Mouse (Mus musculus) hindbrain, embryonic 16.5 days (tissue): ENCODE measurements around the gene Mterf2. TPM values are rescaled to one million over a fixed set of nuclear protein-coding genes. Genes with fewer than 3 reads are reported as not detected.

ENCODE experiments used
- ATAC-seq: fragments of 200-750 bp; cut with Nextera tagmentation; 2 replicates; pipeline ENCODE4 v1.8.0; 2017; ENCODE audit warnings: moderate TSS enrichment, moderate library complexity
- H3K27ac ChIP-seq: fragments of 300-500 bp; sonication (generic); 2 replicates; pipeline ENCODE4 v1.5.1; 2014; ENCODE audit warnings: low read depth, mild to moderate bottlenecking, control low read depth, low read length, moderate library complexity
- H3K27me3 ChIP-seq: fragments of 300-500 bp; sonication (generic); replicated peaks from 2 replicates; pipeline ENCODE4 v1.6.1; 2014; ENCODE audit warnings: low read length; ENCODE audit not compliant: control insufficient read depth, insufficient read depth
- H3K36me3 ChIP-seq: fragments of 300-500 bp; sonication (generic); 2 replicates; pipeline ENCODE4 v1.6.1; 2014; ENCODE audit warnings: mild to moderate bottlenecking, low read length, moderate library complexity, mixed read lengths; ENCODE audit not compliant: control insufficient read depth, insufficient read depth
- H3K4me1 ChIP-seq: fragments of 300-500 bp; sonication (generic); 2 replicates; pipeline ENCODE4 v1.6.1; 2014; ENCODE audit warnings: low read depth, low read length; ENCODE audit not compliant: control insufficient read depth, insufficient read depth
- H3K4me2 ChIP-seq: fragments of 300-500 bp; sonication (generic); 2 replicates; pipeline ENCODE4 v1.6.1; 2014; ENCODE audit warnings: mild to moderate bottlenecking, low read length, control low read depth, moderate library complexity
- H3K4me3 ChIP-seq: fragments of 300-500 bp; sonication (generic); 2 replicates; pipeline ENCODE4 v1.5.1; 2014; ENCODE audit warnings: mild to moderate bottlenecking, low read length, control low read depth, moderate library complexity
- H3K9ac ChIP-seq: fragments of 300-500 bp; sonication (generic); 2 replicates; pipeline ENCODE4 v1.6.1; 2014; ENCODE audit warnings: low read depth, mild to moderate bottlenecking, control low read depth, low read length, moderate library complexity
- H3K9me3 ChIP-seq: fragments of 300-500 bp; sonication (generic); 2 replicates; pipeline ENCODE4 v1.6.1; 2014; ENCODE audit warnings: mild to moderate bottlenecking, low read length, moderate library complexity; ENCODE audit not compliant: control insufficient read depth
- WGBS: fragments of 180-500 bp; shearing (Covaris S2); extraction: QIAGEN DNeasy Blood & Tissue Kit; methylation state at CpG from one replicate; pipeline ENCODE4 v1.1.7; 2014; 5-methylcytosine and 5-hydroxymethylcytosine counted together
- polyA plus RNA-seq: library from polyadenylated mRNA; unstranded; fragments of >200 nt; fragmentation: Nextera tagmentation; extraction: Ambion mirVana; gene quantifications from 2 replicates; pipeline ENCODE4 v1.2.1, GENCODE M21; 2015

Mterf2 gene
- 25.9 and 27.6 TPM in 2 replicates for polyA plus RNA-seq

DNA sequence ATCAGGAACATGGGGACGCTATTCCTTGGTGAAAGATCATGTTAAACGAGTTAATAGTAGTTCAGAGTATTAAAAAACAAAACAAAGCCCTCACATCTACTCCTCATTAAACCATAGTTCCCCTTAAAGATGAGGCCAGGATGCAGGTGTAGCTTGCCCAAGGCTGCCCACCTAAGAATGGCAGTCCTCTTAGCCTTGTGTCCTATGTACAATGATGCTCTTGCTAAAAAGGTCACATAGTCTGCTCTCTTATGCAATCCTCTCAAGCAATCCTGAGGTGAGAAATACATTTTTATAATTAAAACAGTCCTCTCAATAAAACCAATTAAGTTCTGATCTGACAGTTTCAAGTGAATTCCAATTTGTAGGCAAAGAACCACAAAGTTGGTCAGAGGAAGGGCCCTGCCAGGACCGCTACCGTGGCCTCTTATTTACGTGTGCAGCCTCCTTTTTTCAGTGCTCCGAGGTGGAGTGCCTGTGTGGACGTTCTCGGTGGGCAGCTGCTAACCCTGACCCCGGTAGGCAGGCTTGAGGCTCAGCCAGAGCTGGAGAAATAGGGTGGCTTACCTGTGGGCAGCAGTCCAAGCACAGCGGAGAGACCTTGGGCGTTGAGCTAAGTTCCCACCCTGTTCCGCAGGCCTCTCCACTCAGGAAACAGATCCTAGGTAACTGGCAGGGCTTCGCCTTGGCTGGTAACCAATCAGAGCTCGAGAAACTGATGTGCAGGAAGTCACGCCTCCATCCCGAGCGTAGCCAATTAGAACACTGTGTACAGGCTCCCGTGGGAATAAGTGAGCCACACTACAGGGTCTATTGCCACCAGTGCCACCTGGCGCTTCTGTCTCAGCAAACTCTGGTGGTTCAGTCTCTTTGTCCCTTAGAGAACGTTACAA lies at the start of gene Mterf2:
Gene Mterf2, minus strand, starts transcription at position 633 of the 893 bp plus-strand sequence.
- peaks cover 2% of the 10 kb centered on the region for H3K36me3 ChIP-seq
- H3K9ac ChIP-seq: peak within 1 kb of the TSS; percentile 84
- WGBS: 8% methylated on average over 20 of the region's 20 CpGs
- H3K9me3 ChIP-seq: no peaks in the 10 kb centered on the region
- H3K4me2 ChIP-seq: peak within 1 kb of the TSS; percentile 82
- no peaks in the 10 kb centered on the region for H3K27me3 ChIP-seq
- H3K27ac ChIP-seq: peak within 1 kb of the TSS; percentile 69; the same call in 1 of the 2 replicates
- H3K4me1 ChIP-seq: peaks cover 12% of the 10 kb centered on the region
- H3K4me3 ChIP-seq: peak within 1 kb of the TSS; percentile 79
- peak; percentile 100 for ATAC-seq

GRCm38 (mm10) chr10:85176640-85177039 lies 48.8 kb upstream of the Mterf2 start:
- no peak for ATAC-seq
- Histone ChIP-seq H3K27me3 (no peaks in the 10 kb centered on the region), H3K27ac (no peak overlapping the region), H3K9me3 (no peaks in the 10 kb centered on the region), H3K9ac (no peak overlapping the region), H3K4me3 (no peak overlapping the region), H3K4me1 (no peaks in the 10 kb centered on the region), H3K36me3 (no peaks in the 10 kb centered on the region), H3K4me2 (no peak overlapping the region)
- WGBS: 88% methylated on average over 2 of the region's 2 CpGs

DNA sequence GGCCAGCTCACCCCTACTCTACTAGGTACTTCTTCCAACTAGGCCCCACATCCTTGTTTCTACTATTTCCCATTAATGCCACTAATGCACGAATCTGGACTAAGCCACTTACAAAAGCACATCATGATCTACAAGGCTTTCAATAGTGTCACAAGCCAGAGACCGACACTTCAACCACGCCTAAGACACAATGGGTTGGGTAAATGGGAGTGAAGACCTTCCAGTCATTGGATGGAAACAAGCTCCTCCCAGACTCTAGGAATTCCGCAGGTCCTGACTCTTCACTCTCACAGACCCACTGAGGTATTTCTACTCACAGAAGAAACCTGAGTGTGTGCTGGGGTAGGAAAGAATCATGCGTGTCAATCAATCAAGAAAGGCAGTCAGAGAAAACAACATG lies 37.5 kb upstream of the Mterf2 start:
- Histone ChIP-seq H3K4me2 (no peak overlapping the region), H3K9me3 (no peaks in the 10 kb centered on the region), H3K4me1 (no peaks in the 10 kb centered on the region), H3K4me3 (no peak overlapping the region), H3K27ac (no peak overlapping the region), H3K9ac (no peak overlapping the region), H3K36me3 (no peaks in the 10 kb centered on the region), H3K27me3 (no peaks in the 10 kb centered on the region)
- ATAC-seq: no peak
- WGBS: 85% methylated on average over 5 of the region's 5 CpGs

- H3K4me3 ChIP-seq: no peak overlapping the region
- H3K27ac ChIP-seq: no peak overlapping the region
- H3K4me1 ChIP-seq: no peaks in the 10 kb centered on the region
- no peak for ATAC-seq
- H3K36me3 ChIP-seq: no peaks in the 10 kb centered on the region
- no peak overlapping the region for H3K9ac ChIP-seq
- no peaks in the 10 kb centered on the region for H3K27me3 ChIP-seq
- H3K9me3 ChIP-seq: no peaks in the 10 kb centered on the region
- no peak overlapping the region for H3K4me2 ChIP-seq
- 88% methylated on average over 13 of the region's 13 CpGs for WGBS
Observed at GRCm38 (mm10) chr10:85164791-85165190, 37.0 kb upstream of the Mterf2 start.

DNA sequence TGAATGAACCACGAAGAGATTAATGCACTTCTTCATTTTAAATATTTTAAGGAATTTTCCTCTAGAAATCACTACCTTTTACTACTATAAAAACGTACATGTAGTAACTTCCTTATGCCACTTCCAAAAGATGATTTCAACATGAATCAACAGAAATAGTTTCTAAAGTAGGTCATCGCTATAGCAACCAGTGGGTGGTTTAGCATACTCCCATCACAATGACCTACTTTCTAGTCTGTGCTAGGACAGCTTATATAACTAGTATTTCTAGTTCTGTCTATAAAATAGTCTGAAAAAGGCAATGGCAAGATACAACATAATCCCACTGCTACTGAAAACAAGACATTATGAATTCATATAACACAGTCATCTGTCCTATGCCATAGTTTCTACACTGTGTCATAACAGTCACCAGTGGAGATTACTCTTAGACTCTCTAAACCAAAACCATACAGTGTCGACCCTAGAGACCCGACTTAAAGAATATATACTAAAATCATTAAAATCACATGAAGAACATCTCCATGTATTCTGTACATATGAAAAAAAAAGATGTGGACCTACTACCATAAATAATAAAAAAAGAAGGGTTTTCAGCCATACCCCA lies 34.0 kb upstream of the Mterf2 start:
- H3K27me3 ChIP-seq: no peaks in the 10 kb centered on the region
- no peak overlapping the region for H3K4me2 ChIP-seq
- no peak overlapping the region for H3K9ac ChIP-seq
- H3K9me3 ChIP-seq: no peaks in the 10 kb centered on the region
- H3K27ac ChIP-seq: no peak overlapping the region
- no peaks in the 10 kb centered on the region for H3K4me1 ChIP-seq
- 68% methylated on average over 5 of the region's 5 CpGs for WGBS
- ATAC-seq: peak; percentile 87
- H3K36me3 ChIP-seq: no peaks in the 10 kb centered on the region
- H3K4me3 ChIP-seq: no peak overlapping the region

DNA sequence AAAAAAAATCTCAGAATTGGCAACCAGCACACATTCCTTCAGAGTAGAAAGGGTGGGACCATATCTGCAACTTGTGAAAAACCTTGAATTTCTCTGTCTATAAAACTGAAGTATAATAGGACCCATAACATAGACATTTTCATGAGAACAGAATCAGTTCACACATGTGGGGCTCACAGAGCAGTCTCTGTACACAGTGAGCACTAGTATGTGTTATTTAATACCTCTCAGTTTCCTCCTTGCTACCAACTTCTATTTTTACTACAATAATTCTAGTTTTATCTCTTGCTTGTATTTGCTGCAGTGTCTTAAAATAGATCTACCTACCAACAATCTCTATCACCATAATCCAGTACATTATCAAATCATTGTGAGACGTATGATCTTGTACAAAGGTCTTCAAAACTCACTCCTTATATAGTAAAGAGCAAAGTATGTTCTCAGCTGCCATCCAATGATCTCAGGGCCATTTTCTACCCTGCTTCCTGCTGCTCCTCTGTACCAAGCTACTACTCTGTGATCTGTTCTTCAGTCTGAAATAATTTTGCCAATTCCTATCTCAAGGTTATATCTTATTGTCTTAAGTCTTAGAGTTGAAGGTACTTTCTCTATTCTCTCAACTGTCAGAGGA lies 32.3 kb upstream of the Mterf2 start:
- Histone ChIP-seq H3K4me3 (no peak overlapping the region), H3K9me3 (no peaks in the 10 kb centered on the region), H3K9ac (no peak overlapping the region), H3K27ac (no peak overlapping the region), H3K4me2 (no peak overlapping the region), H3K36me3 (no peaks in the 10 kb centered on the region), H3K27me3 (no peaks in the 10 kb centered on the region), H3K4me1 (no peaks in the 10 kb centered on the region)
- 88% methylated on average over 1 of the region's 1 CpGs for WGBS
- ATAC-seq: no peak

DNA sequence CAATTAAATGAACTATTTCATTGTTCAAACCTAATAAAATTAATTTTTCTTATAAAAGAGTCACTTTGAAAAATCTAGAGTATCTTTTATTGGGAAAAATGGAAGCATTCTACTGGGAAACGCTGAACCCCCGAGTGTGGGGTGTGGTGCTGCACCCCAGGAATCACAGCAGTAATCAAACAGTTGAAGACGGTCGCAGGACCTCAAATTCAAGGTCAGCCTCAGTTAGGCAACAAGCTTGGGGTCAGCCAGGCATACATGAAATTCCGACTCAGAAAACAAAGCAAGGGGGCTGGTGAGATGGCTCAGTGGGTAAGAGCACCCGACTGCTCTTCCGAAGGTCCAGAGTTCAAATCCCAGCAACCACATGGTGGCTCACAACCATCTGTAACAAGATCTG lies 29.6 kb upstream of the Mterf2 start:
- H3K27me3 ChIP-seq: no peaks in the 10 kb centered on the region
- no peak overlapping the region for H3K27ac ChIP-seq
- H3K36me3 ChIP-seq: no peaks in the 10 kb centered on the region
- no peak for ATAC-seq
- H3K4me2 ChIP-seq: no peak overlapping the region
- H3K4me1 ChIP-seq: no peaks in the 10 kb centered on the region
- no peak overlapping the region for H3K4me3 ChIP-seq
- H3K9ac ChIP-seq: no peak overlapping the region
- H3K9me3 ChIP-seq: no peaks in the 10 kb centered on the region
- 89% methylated on average over 7 of the region's 7 CpGs for WGBS

GRCm38 (mm10) chr10:85154195-85154594 lies 26.4 kb upstream of the Mterf2 start:
- Histone ChIP-seq H3K27me3 (no peaks in the 10 kb centered on the region), H3K4me2 (no peak overlapping the region), H3K27ac (no peak overlapping the region), H3K9me3 (no peaks in the 10 kb centered on the region), H3K36me3 (no peaks in the 10 kb centered on the region), H3K4me3 (no peak overlapping the region), H3K4me1 (no peaks in the 10 kb centered on the region), H3K9ac (no peak overlapping the region)
- WGBS: 8% methylated on average over 2 of the region's 2 CpGs
- no peak for ATAC-seq

- H3K4me1 ChIP-seq: no peaks in the 10 kb centered on the region
- 88% methylated on average over 5 of the region's 5 CpGs for WGBS
- no peak overlapping the region for H3K27ac ChIP-seq
- no peak overlapping the region for H3K4me2 ChIP-seq
- H3K4me3 ChIP-seq: no peak overlapping the region
- H3K9me3 ChIP-seq: no peaks in the 10 kb centered on the region
- H3K36me3 ChIP-seq: 0 out of 2 replicates have a peak, but pooled peaks cover 11% of the 10 kb centered on the region
- no peaks in the 10 kb centered on the region for H3K27me3 ChIP-seq
- no peak overlapping the region for H3K9ac ChIP-seq
- ATAC-seq: no peak
Observed at GRCm38 (mm10) chr10:85149226-85149625, 21.4 kb upstream of the Mterf2 start.
